Mouse (Mus musculus) left cerebral cortex, adult 9 months (tissue): ENCODE measurements around the gene Ran.

Source experiments
- DNase-seq, 2 experiments: peaks; one replicate each; pipeline ENCODE4 v3.0.0; 2022; ENCODE audit warnings: low spot score in 2 of 2

Gene Ran

DNA sequence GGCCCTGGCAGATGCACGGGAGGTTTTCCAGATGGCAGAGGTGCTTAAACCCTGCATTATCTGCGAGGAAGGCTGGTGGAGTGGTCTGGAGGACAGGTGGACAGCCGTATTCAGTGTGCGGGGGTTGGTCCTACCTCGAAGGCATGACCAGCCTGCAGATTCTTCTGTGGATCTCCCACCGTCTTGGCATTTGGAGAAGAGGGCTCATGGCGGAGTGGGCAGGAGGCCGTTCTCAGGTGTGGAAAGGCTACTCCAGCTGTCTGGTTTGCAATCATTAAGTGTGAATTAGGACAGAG is 43.9 kb downstream of the Ran start:
- DNase-seq: no peak

DNA sequence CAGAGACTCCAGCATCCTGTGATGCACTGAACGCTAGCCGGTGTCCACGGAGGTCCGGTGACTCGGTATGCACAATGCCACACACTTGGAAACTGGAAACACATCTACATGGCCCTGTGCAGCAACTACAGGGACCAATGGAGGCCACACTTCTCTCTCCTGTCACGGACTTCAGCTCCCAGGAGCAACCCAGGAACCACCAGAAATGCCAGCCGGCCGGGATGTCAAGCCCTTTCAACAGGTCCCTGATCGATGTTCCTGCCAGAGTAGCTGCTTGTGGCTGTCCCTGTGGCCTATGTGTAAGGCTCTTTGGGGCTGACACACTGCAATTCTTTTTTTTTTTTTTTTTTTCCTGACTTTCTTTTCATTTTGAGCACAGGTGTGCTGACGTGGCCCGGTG is 44.3 kb downstream of the Ran start:
- no peak for DNase-seq

- DNase-seq: peak in 1 of 2 experiments; percentile 38
Measured at GRCm38 (mm10) chr5:129065301-129065700, 45.4 kb downstream of the Ran start.

DNA sequence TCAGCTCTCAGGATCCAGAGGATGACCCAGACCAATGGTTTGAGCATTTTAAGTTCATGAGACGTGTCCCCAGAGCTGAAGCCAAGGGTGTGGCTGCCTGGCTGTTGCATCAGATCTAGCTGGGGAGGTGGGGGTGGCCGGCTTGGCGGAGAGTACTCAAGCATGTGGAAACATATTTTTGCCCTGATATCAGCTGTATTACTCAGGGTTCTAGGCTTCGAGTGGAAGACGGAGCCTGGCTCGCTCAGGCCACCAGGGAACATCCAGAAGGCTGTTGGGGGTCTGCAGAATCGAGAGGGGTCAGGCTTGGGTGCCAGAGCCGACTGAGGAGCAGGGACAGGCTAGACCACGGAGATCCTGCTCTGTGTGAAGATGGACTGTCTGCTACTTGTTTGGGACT is 46.1 kb downstream of the Ran start:
- no peak for DNase-seq

GRCm38 (mm10) chr5:129066541-129067230 is 46.8 kb downstream of the Ran start:
- no peak for DNase-seq

DNA sequence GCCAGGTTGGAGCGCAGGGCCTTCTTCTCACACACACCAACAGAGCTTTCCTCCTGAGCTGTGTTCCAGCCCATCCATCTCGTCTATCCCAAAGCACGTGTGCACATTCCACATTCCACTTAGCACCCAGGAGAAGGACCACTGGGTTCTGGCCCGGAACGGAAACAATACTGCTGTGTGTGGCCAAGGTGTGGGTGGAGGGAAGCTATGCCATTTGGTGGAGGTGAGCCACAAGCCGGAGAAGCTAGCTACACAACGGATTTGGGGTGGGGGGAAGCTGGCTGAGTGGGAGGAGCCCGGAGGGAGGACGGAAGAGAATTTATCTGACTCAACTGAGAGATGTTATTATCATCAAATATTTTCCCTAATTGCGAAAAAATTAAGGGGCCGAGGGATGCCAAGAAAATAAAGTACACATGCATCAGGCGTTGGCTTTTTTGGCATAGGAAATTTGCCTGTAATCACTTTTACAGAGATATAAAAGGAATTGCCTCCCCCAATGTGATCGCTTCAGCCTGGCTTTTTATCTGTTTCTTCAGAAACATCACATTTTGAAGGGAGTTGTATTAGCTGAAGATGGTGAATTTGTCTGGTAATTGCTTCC is 47.5 kb downstream of the Ran start:
- DNase-seq: no peak

GRCm38 (mm10) chr5:129071761-129072280 is 52.0 kb downstream of the Ran start:
- DNase-seq: no peak

DNA sequence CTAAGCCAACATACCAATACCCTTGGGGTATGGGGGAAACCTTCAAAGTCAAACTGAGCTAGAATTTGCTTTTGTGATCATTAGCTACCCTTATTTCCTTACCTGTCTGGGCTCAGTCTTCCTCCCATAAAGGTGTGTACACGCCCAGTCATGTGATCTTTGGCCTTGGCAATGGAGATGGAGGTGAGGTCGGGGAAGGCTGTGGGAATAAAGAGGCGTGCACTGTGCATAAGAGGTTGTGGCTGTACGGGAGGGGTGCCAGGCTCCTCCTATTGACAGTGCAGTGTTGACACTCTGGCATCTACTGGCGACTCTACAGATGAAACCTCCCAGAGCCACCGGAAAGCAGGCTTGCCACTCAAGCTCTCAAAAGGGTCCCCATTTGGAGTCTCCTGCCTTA is 53.5 kb downstream of the Ran start:
- DNase-seq: no peak
